Mouse (Mus musculus): ENCODE measurements at regions not wholly inside any gene's neighbourhood (a gene's known extent, or its start where the extent isn't known, plus 50 kb on each side); places are given as distances from the start of the nearest gene placed in this dataset.
A peak's percentile ranks its signal among the peaks of the same experiment; 100 is the strongest.

DNA sequence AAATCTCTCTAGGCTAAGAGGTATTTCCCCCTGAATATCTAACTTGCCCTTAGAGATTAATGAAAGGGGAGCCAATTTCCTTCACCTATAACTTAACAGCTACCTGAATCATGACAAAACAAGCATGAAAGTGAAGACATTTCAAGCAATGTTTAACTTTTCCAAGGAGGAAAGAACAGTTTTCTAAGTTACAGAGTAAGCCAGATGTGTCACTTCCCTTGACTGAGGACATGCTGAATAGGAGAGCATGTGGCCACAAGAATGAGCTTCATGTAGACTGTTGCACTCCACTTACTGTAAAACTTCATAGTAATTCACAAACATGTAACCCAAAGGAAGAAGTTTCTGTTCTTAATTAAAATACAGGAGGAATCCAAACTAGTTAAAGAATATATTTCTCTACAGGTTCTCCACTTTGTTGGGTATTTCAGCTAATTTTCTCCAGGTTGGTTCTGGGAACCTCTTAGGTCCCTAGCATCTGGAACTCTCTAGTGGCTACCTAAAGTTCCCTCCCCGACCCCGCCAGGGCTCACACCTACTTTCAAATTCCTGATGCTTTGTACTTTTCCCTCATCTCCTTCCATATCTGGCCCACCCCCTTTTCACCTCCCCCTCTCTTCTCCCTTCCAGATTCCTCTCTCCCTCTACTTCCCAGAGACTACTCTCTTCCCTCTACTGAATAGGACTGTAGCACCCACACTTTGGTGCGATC lies 142.0 kb upstream of the Tyrp1 start:
- ATAC-seq (ENCODE audit: low FRiP score, low TSS enrichment) (no peak), DNase-seq (no peak)
- H3K9me3 ChIP-seq (ENCODE audit: control insufficient read depth, low read length), result no peaks in the 10 kb centered on the region
- no peak overlapping the region for H3K4me2 ChIP-seq (ENCODE audit: low read length)
- H3K4me3 ChIP-seq (replicated peaks; ENCODE audit: low read depth, low read length), result no peak overlapping the region
- H3K9ac ChIP-seq (replicated peaks; ENCODE audit: low read length), result no peak overlapping the region
- H3K36me3 ChIP-seq (ENCODE audit: control insufficient read depth, insufficient read depth, low read length), result no peaks in the 10 kb centered on the region
- WGBS, result 98% methylated on average over 3 of the region's 3 CpGs
- H3K27me3 ChIP-seq (ENCODE audit: control insufficient read depth, insufficient read depth, low read length), result no peaks in the 10 kb centered on the region
- H3K4me1 ChIP-seq (ENCODE audit: control insufficient read depth, insufficient read depth, low read length), result no peaks in the 10 kb centered on the region
- no peak overlapping the region for H3K27ac ChIP-seq (replicated peaks; ENCODE audit: low read depth, low read length)

- H3K36me3 ChIP-seq (ENCODE audit: control insufficient read depth, insufficient read depth, low read length), result no peaks in the 10 kb centered on the region
- no peaks in the 10 kb centered on the region for H3K9me3 ChIP-seq (ENCODE audit: control insufficient read depth, low read length)
- H3K4me3 ChIP-seq (replicated peaks; ENCODE audit: low read depth, low read length), result no peak overlapping the region
- H3K4me2 ChIP-seq (ENCODE audit: low read length), result no peak overlapping the region
- H3K4me1 ChIP-seq (ENCODE audit: control insufficient read depth, insufficient read depth, low read length), result no peaks in the 10 kb centered on the region
- ATAC-seq (ENCODE audit: low FRiP score, low TSS enrichment), result no peak
- no peak for DNase-seq
- no peak overlapping the region for H3K27ac ChIP-seq (replicated peaks; ENCODE audit: low read depth, low read length)
- H3K27me3 ChIP-seq (ENCODE audit: control insufficient read depth, insufficient read depth, low read length), result no peaks in the 10 kb centered on the region
- 89% methylated on average over 2 of the region's 2 CpGs for WGBS
- no peak overlapping the region for H3K9ac ChIP-seq (replicated peaks; ENCODE audit: low read length)
Observed at GRCm38 (mm10) chr4:80712698-80713097, 121.2 kb upstream of the Tyrp1 start.

- no peaks in the 10 kb centered on the region for H3K36me3 ChIP-seq (ENCODE audit: control insufficient read depth, insufficient read depth, low read length)
- no peak for ATAC-seq (ENCODE audit: low FRiP score, low TSS enrichment)
- H3K9me3 ChIP-seq (ENCODE audit: control insufficient read depth, low read length), result no peaks in the 10 kb centered on the region
- WGBS, result 4% methylated on average over 1 of the region's 1 CpGs
- no peaks in the 10 kb centered on the region for H3K27me3 ChIP-seq (ENCODE audit: control insufficient read depth, insufficient read depth, low read length)
- H3K4me3 ChIP-seq (replicated peaks; ENCODE audit: low read depth, low read length), result no peak overlapping the region
- no peak overlapping the region for H3K27ac ChIP-seq (replicated peaks; ENCODE audit: low read depth, low read length)
- peak; percentile 35 for DNase-seq
- H3K4me2 ChIP-seq (ENCODE audit: low read length), result no peak overlapping the region
- H3K9ac ChIP-seq (replicated peaks; ENCODE audit: low read length), result no peak overlapping the region
- H3K4me1 ChIP-seq (ENCODE audit: control insufficient read depth, insufficient read depth, low read length), result no peaks in the 10 kb centered on the region
Observed at GRCm38 (mm10) chr4:80744975-80745734, 88.8 kb upstream of the Tyrp1 start.

DNA sequence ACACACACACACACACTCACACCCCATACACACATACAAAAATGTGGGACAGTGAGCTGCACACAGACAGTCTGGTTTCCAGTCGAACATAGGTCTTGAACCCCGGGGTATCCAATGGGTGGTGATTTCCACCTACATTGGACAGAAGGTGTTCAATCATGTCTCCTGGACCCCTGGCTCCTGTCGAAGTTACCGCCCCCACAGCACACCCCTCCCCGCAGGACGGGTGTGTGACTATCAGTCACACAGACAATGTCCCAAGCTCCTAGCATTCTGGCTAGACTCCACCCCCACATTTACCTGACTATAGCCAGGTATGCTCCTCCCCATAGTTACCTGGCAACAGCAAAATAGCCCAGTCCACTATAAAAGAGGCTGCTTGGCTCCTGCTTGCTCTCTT lies 81.7 kb upstream of the Tyrp1 start:
- 84% methylated on average over 6 of the region's 6 CpGs for WGBS
- DNase-seq, result no peak
- Histone ChIP-seq H3K4me1 (ENCODE audit: control insufficient read depth, insufficient read depth, low read length) (no peaks in the 10 kb centered on the region), H3K27me3 (ENCODE audit: control insufficient read depth, insufficient read depth, low read length) (no peaks in the 10 kb centered on the region), H3K27ac (replicated peaks; ENCODE audit: low read depth, low read length) (no peak overlapping the region), H3K9me3 (ENCODE audit: control insufficient read depth, low read length) (no peaks in the 10 kb centered on the region), H3K36me3 (ENCODE audit: control insufficient read depth, insufficient read depth, low read length) (no peaks in the 10 kb centered on the region), H3K9ac (replicated peaks; ENCODE audit: low read length) (no peak overlapping the region), H3K4me2 (ENCODE audit: low read length) (no peak overlapping the region), H3K4me3 (replicated peaks; ENCODE audit: low read depth, low read length) (no peak overlapping the region)
- no peak for ATAC-seq (ENCODE audit: low FRiP score, low TSS enrichment)

- DNase-seq (no peak), ATAC-seq (ENCODE audit: low FRiP score, low TSS enrichment) (no peak)
- Histone ChIP-seq H3K27ac (replicated peaks; ENCODE audit: low read depth, low read length) (no peak overlapping the region), H3K4me3 (replicated peaks; ENCODE audit: low read depth, low read length) (no peak overlapping the region), H3K36me3 (ENCODE audit: control insufficient read depth, insufficient read depth, low read length) (no peaks in the 10 kb centered on the region), H3K4me1 (ENCODE audit: control insufficient read depth, insufficient read depth, low read length) (no peaks in the 10 kb centered on the region), H3K4me2 (ENCODE audit: low read length) (no peak overlapping the region), H3K9ac (replicated peaks; ENCODE audit: low read length) (no peak overlapping the region), H3K9me3 (ENCODE audit: control insufficient read depth, low read length) (no peaks in the 10 kb centered on the region), H3K27me3 (ENCODE audit: control insufficient read depth, insufficient read depth, low read length) (no peaks in the 10 kb centered on the region)
- WGBS, result 85% methylated on average over 2 of the region's 2 CpGs
Observed at GRCm38 (mm10) chr4:80756114-80756513, 77.8 kb upstream of the Tyrp1 start.

- H3K9me3 ChIP-seq (ENCODE audit: control insufficient read depth, low read length), result no peaks in the 10 kb centered on the region
- no peaks in the 10 kb centered on the region for H3K27me3 ChIP-seq (ENCODE audit: control insufficient read depth, insufficient read depth, low read length)
- no peaks in the 10 kb centered on the region for H3K4me1 ChIP-seq (ENCODE audit: control insufficient read depth, insufficient read depth, low read length)
- H3K9ac ChIP-seq (replicated peaks; ENCODE audit: low read length), result no peak overlapping the region
- DNase-seq (no peak), ATAC-seq (ENCODE audit: low FRiP score, low TSS enrichment) (no peak)
- no peaks in the 10 kb centered on the region for H3K36me3 ChIP-seq (ENCODE audit: control insufficient read depth, insufficient read depth, low read length)
- H3K4me3 ChIP-seq (replicated peaks; ENCODE audit: low read depth, low read length), result no peak overlapping the region
- no peak overlapping the region for H3K4me2 ChIP-seq (ENCODE audit: low read length)
- no peak overlapping the region for H3K27ac ChIP-seq (replicated peaks; ENCODE audit: low read depth, low read length)
- WGBS, result 92% methylated on average over 3 of the region's 3 CpGs
Observed at GRCm38 (mm10) chr4:80764024-80764423, 69.9 kb upstream of the Tyrp1 start.

DNA sequence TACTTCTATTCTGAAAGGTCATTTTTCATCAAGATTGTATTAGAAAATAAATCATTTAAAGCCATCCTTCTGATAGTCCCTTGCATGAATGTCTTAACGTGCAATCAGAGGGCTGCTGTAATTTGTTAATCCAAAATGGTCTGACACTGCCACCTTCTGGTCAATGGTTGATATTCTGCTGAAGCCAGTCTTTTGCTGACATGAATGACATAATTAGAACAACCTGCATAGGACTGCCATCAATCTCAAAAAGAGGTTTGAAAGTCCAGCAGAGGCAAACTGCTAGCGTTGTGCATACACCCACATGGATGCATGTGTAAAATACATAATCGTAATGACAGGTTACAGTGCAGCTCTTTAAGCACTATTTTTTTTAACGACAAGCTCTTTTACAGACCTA lies 68.1 kb upstream of the Tyrp1 start:
- Histone ChIP-seq H3K27ac (replicated peaks; ENCODE audit: low read depth, low read length) (no peak overlapping the region), H3K9me3 (ENCODE audit: control insufficient read depth, low read length) (no peaks in the 10 kb centered on the region), H3K27me3 (ENCODE audit: control insufficient read depth, insufficient read depth, low read length) (no peaks in the 10 kb centered on the region), H3K4me1 (ENCODE audit: control insufficient read depth, insufficient read depth, low read length) (no peaks in the 10 kb centered on the region), H3K4me2 (ENCODE audit: low read length) (no peak overlapping the region), H3K36me3 (ENCODE audit: control insufficient read depth, insufficient read depth, low read length) (no peaks in the 10 kb centered on the region), H3K9ac (replicated peaks; ENCODE audit: low read length) (no peak overlapping the region), H3K4me3 (replicated peaks; ENCODE audit: low read depth, low read length) (no peak overlapping the region)
- peak; percentile 94 for DNase-seq
- peak; percentile 63; the same call in 1 of the 2 replicates for ATAC-seq (ENCODE audit: low FRiP score, low TSS enrichment)
- WGBS, result 40% methylated on average over 4 of the region's 4 CpGs

DNA sequence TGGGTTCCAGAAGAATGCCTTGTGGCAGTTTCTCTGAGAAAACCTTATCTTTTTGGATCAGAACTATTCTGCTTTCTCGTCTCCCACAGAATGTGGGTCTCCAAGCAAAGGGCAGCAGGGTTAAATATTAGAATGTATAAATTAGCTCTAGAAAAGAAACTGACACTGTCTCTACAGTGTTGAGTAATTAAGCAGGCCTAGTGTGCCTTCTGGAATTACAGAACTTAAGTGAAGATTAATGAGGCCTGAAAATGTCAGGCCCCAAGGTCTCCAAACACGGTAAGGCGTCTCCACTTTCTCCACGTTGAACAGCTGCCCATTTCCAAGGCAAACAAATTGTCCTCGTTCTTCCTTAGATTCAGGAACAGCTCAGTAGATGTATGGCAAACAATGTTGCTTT lies 66.5 kb upstream of the Tyrp1 start:
- ATAC-seq (ENCODE audit: low FRiP score, low TSS enrichment) (no peak), DNase-seq (no peak)
- H3K9me3 ChIP-seq (ENCODE audit: control insufficient read depth, low read length), result no peaks in the 10 kb centered on the region
- no peaks in the 10 kb centered on the region for H3K4me1 ChIP-seq (ENCODE audit: control insufficient read depth, insufficient read depth, low read length)
- H3K4me3 ChIP-seq (replicated peaks; ENCODE audit: low read depth, low read length), result no peak overlapping the region
- H3K9ac ChIP-seq (replicated peaks; ENCODE audit: low read length), result no peak overlapping the region
- WGBS, result 70% methylated on average over 5 of the region's 5 CpGs
- no peaks in the 10 kb centered on the region for H3K36me3 ChIP-seq (ENCODE audit: control insufficient read depth, insufficient read depth, low read length)
- no peak overlapping the region for H3K4me2 ChIP-seq (ENCODE audit: low read length)
- no peaks in the 10 kb centered on the region for H3K27me3 ChIP-seq (ENCODE audit: control insufficient read depth, insufficient read depth, low read length)
- H3K27ac ChIP-seq (replicated peaks; ENCODE audit: low read depth, low read length), result no peak overlapping the region
